Mouse (Mus musculus) megakaryocyte, embryonic 14.5 days (primary cell): Measurements from ENCODE around the gene Spindoc.

Experiments
- FLI1 ChIP-seq: IDR thresholded peaks from 2 replicates; pipeline ENCODE4 v1.6.1; 2012; ENCODE audit warnings: low read length, inconsistent platforms, mixed read lengths
- GATA1 ChIP-seq: IDR thresholded peaks from 3 replicates; pipeline ENCODE4 v1.6.1; 2012; ENCODE audit warnings: mixed read lengths, low read length, inconsistent platforms, borderline replicate concordance

DNA sequence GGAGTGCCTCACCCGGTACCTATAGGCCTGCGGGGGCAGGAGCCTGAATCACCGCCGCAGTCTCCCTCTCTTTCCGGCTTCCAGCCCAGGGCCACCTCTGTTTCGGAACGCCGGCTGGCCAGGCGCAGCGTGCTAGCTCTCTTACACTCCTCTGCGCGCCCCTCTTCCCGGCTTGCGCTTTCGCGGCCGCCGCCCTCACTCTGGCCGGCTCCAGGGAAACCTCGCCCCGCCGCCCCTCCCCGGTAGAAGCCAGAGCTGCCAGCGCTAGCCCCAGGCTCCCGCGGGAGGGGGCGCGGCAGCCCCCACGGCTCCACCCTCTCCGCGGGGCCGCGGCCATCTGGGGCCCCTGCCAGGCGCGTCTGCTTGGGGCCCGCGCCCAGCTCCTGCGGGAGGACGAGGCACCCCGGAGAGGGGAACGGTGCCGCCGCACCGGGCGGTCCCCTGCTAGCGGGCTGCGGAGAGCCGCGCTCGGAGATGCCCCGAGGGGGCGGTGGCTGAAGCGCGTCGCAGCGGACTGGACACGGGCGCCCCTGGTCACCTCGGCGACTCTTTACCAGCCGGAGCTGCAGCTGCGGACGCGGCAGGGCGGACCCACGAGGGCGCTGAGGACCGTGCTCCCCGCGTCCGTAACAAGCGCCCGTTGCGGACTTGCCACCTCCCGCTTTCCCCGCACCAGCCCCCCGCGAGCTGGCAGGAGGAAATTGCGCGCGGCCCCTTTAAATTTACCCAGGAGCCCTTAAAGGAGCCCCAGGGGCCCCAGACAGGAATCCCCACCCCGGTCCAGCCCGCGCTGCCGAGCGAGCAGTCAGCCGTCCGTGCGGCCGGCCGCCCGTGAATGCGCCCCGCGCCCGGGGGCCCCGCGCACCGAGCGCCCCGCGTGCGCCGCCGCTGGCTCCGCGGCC is 34.3 kb upstream of the Spindoc start, which contains the start of gene 2700081O15Rik:
- TF ChIP-seq GATA1 (no peak), FLI1 (no peak)
